Mouse (Mus musculus) skeletal muscle tissue, adult 2 months (tissue): ENCODE results near the gene Gm21190.
"Not testable (repeated sequence)": the region's sequence is repeated elsewhere in the genome, so short reads cannot be mapped to it uniquely, and the experiment has no call there.

ENCODE experiments used
- DNase-seq: peaks from one replicate; pipeline ENCODE4 v3.0.0-alpha.2; 2012; ENCODE audit warnings: low read depth, low spot score

Gm21190 gene

DNA sequence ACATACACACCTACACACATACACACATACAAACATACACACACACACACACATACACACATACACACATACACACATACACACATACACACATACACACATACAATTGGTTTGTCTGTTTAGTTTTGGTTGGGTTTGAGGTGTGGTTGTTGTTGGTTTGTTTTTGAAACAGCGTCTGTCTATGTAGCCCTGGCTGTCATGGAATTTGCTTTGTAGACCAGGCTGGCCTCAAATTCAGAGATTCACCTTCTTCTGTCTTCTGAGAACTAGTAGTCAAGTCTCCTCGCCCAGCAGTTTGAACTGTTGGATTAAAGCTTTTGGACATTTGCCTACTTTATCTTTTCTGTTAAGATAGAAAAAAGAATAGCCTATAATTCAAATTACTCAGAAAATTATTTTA is 38.1 kb downstream of the Gm21190 start:
- DNase-seq: not testable (repeated sequence)

DNA sequence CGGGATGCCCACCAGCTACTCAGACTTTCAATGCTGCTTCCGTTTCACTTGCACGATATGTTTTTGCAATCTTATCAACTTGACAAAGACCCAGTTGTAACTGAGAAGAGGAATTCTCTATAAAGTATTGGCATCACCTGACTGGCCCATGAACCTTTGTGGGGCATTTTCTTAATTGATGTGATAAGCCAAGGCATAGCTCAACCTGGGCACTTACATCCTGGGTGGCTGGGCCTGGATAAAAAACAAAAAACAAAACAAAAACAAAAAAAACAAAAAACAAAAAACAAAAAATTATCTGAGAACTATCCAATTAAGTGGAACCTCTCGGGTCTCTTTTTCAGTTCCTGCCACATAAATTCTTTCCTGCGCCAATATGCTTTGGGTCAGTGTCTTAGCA is 40.3 kb downstream of the Gm21190 start:
- DNase-seq: no peak

DNA sequence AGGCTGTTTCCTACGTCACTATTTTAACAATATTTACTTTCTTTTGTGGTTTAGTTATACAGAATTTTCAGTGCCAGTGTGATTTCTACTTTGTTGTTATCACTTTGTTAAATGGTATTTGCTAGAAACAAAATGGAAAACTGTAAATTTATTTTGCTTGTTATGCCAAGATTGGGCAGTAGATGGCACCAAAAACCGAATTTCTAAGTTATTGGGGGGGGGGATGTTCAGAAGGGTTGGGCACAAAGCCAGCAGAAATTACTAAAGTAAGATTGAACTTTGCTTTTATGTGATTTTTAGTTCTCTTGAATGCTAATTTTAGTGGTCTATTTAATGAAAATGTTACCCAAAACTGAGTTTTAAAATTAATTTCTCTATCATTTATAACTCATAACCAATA is 44.4 kb downstream of the Gm21190 start:
- not testable (repeated sequence) for DNase-seq

DNA sequence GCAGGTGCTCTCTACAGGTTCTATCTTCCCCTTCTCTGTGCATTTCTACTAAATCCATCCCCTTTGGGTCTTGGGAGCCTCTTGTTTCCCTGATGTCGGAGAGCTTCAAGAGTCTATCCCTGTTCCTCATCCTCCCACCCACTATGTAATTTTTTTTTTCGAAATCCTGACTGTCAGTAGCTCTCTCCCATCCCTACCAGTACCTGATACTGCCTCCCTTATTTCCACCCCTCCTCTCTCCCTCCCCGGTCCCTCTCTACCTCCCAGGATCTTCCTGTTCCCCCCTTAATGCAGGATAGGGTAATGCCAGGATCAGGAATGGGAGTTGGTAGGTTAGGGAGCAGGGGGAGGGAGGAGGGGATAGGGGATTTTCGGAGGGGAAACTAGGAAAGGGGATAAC is 45.4 kb downstream of the Gm21190 start:
- not testable (repeated sequence) for DNase-seq

DNA sequence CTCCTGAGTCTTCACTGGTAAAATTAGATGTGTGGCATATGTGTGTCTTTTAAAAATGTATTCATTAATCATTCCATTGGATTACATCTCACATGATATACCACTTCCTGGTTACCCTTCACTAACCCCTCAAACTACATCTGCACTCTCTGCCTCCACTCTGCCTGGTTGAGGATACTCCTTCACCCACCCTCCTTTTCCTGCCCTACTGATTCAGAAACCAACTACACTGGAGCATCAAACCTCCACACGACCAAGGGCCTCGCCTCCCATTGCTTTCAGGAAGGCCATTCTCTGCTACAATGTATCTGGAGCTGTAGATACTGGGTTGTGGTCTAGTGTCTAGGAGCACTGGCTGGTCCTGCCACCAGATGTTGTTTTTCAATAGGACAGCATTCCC is 46.2 kb downstream of the Gm21190 start:
- not testable (repeated sequence) for DNase-seq

DNA sequence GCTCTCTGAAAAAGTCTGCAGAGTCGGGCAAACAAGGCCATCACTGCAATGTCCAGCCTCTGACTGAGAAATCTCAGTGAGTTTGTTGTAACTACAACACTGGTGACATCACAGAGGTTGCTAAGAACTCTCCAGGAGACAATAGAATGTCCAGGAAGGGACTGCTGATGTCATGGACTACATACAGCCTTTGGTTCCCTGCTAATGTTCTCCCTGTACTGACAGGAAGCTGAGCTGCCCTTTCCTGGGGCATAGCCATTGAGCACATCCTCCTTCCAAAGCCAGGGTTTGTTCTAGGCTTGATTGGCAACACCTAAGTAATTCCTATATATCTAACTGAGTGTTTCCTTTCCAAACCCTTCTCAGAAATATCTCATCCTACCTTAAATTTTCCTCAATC is 52.6 kb downstream of the Gm21190 start, which contains the start of gene Gm21149:
Gene Gm21149, minus strand, starts transcription at position 101 of the 400 bp plus-strand sequence.
- not testable (repeated sequence) for DNase-seq
